Mouse (Mus musculus) erythroblast, embryonic 14.5 days (primary cell): ENCODE results near the gene Sbno2.

Experiments
- GATA1 ChIP-seq: IDR thresholded peaks from 2 replicates; pipeline ENCODE4 v1.6.1; 2012; ENCODE audit warnings: low read length, inconsistent platforms, mixed read lengths
- TAL1 ChIP-seq: IDR thresholded peaks from 3 replicates; pipeline ENCODE4 v1.6.1; 2012; ENCODE audit warnings: low read length, inconsistent platforms, mixed read lengths

GRCm38 (mm10) chr10:80143664-80144063 lies 38.3 kb upstream of the Sbno2 start:
- TF ChIP-seq TAL1 (no peak), GATA1 (no peak)
